Mouse (Mus musculus) stomach, embryonic 14.5 days (tissue): ENCODE results near the gene Rhobtb1. TPM values are rescaled to one million over a fixed set of nuclear protein-coding genes. Genes with fewer than 3 reads are reported as not detected.

Experiments used
- ATAC-seq: fragments of 200-750 bp; cut with Nextera tagmentation; 2 replicates; pipeline ENCODE4 v1.8.0; 2017; ENCODE audit warnings: low read depth, moderate TSS enrichment; ENCODE audit not compliant: insufficient number of reproducible peaks, insufficient read depth, low FRiP score
- H3K27ac ChIP-seq: fragments of 300-500 bp; sonication (generic); 2 replicates; pipeline ENCODE4 v1.5.1; 2014; ENCODE audit warnings: mild to moderate bottlenecking, low read length, moderate library complexity, mixed read lengths
- H3K27me3 ChIP-seq: fragments of 300-500 bp; sonication (generic); 2 replicates; pipeline ENCODE4 v1.6.1; 2014; ENCODE audit warnings: low read length, control low read depth, mixed read lengths; ENCODE audit not compliant: control insufficient read depth, insufficient read depth
- H3K36me3 ChIP-seq: fragments of 300-500 bp; sonication (generic); 2 replicates; pipeline ENCODE4 v1.6.1; 2014; ENCODE audit warnings: mild to moderate bottlenecking, control low read depth, low read length, moderate library complexity, mixed read lengths; ENCODE audit not compliant: control insufficient read depth, insufficient read depth
- H3K4me1 ChIP-seq: fragments of 300-500 bp; sonication (generic); 2 replicates; pipeline ENCODE4 v1.6.1; 2014; ENCODE audit warnings: low read length, control low read depth, mixed read lengths; ENCODE audit not compliant: control insufficient read depth, insufficient read depth
- H3K4me2 ChIP-seq: fragments of 300-500 bp; sonication (generic); replicated peaks from 2 replicates; pipeline ENCODE4 v1.6.1; 2014; ENCODE audit warnings: low read depth, low read length, control low read depth
- H3K4me3 ChIP-seq: fragments of 300-500 bp; sonication (generic); 2 replicates; pipeline ENCODE4 v1.5.1; 2014; ENCODE audit warnings: low read depth, low read length, control low read depth
- H3K9ac ChIP-seq: fragments of 300-500 bp; sonication (generic); replicated peaks from 2 replicates; pipeline ENCODE4 v1.6.1; 2014; ENCODE audit warnings: low read depth, mild to moderate bottlenecking, control low read depth, low read length, moderate library complexity, mixed read lengths
- H3K9me3 ChIP-seq: fragments of 300-500 bp; sonication (generic); 2 replicates; pipeline ENCODE4 v1.6.1; 2016; ENCODE audit warnings: low read depth, low read length, control low read depth; ENCODE audit not compliant: control insufficient read depth
- WGBS: fragments of 180-500 bp; shearing (Covaris S2); extraction: QIAGEN DNeasy Blood & Tissue Kit; methylation state at CpG from one replicate; pipeline ENCODE4 v1.1.7; 2014; 5-methylcytosine and 5-hydroxymethylcytosine counted together
- polyA plus RNA-seq: library from polyadenylated mRNA; unstranded; fragments of >200 nt; fragmentation: Nextera tagmentation; extraction: Ambion mirVana; gene quantifications from 2 replicates; pipeline ENCODE4 v1.2.1, GENCODE M21; 2014

Gene Rhobtb1
- polyA plus RNA-seq, 1 experiment from 2014 or later: 37.0 TPM

- peaks cover 13% of the 10 kb centered on the region; the same call in 1 of the 2 replicates for H3K36me3 ChIP-seq
Observed at GRCm38 (mm10) chr10:69253686-69254080, 102.4 kb downstream of the Rhobtb1 start.

GRCm38 (mm10) chr10:69254390-69254847 lies 103.2 kb downstream of the Rhobtb1 start:
- peak overlapping the region; percentile 97; the same call in 1 of the 2 replicates for H3K27ac ChIP-seq
- H3K4me1 ChIP-seq: peaks cover 40% of the 10 kb centered on the region
- H3K9me3 ChIP-seq: no peaks in the 10 kb centered on the region
- no peaks in the 10 kb centered on the region for H3K27me3 ChIP-seq
- H3K36me3 ChIP-seq: peaks cover 11% of the 10 kb centered on the region; the same call in 1 of the 2 replicates
- no peak overlapping the region for H3K4me3 ChIP-seq
- H3K9ac ChIP-seq: no peak overlapping the region
- WGBS: 19% methylated on average over 8 of the region's 8 CpGs
- peak; percentile 33; the same call in 1 of the 2 replicates for ATAC-seq
- H3K4me2 ChIP-seq: no peak overlapping the region

More at GRCm38 (mm10) chr10:69253686-69254080, 102.4 kb downstream of the Rhobtb1 start:
- peak; percentile 24; the same call in 1 of the 2 replicates for ATAC-seq
- Histone ChIP-seq H3K9ac (no peak overlapping the region), H3K27me3 (no peaks in the 10 kb centered on the region), H3K27ac (peak overlapping the region; percentile 97), H3K9me3 (no peaks in the 10 kb centered on the region), H3K4me2 (no peak overlapping the region), H3K4me3 (no peak overlapping the region), H3K4me1 (peaks cover 36% of the 10 kb centered on the region)
- 52% methylated on average over 5 of the region's 5 CpGs for WGBS

- Histone ChIP-seq H3K36me3 (peaks cover 2% of the 10 kb centered on the region; the same call in 1 of the 2 replicates), H3K4me1 (peaks cover 40% of the 10 kb centered on the region), H3K27ac (no peak overlapping the region), H3K9me3 (no peaks in the 10 kb centered on the region), H3K27me3 (no peaks in the 10 kb centered on the region), H3K4me3 (no peak overlapping the region), H3K4me2 (no peak overlapping the region), H3K9ac (no peak overlapping the region)
- ATAC-seq: no peak
- 38% methylated on average over 5 of the region's 5 CpGs for WGBS
Observed at GRCm38 (mm10) chr10:69255594-69255993, 104.4 kb downstream of the Rhobtb1 start.

- ATAC-seq: no peak
- H3K9me3 ChIP-seq: no peaks in the 10 kb centered on the region
- H3K4me1 ChIP-seq: peaks cover 49% of the 10 kb centered on the region
- no peak overlapping the region for H3K4me2 ChIP-seq
- no peak overlapping the region for H3K4me3 ChIP-seq
- no peaks in the 10 kb centered on the region for H3K27me3 ChIP-seq
- H3K9ac ChIP-seq: no peak overlapping the region
- 79% methylated on average over 6 of the region's 6 CpGs for WGBS
- no peaks in the 10 kb centered on the region for H3K36me3 ChIP-seq
- H3K27ac ChIP-seq: peak overlapping the region; percentile 36; the same call in 1 of the 2 replicates
Observed at GRCm38 (mm10) chr10:69257592-69258133, 106.4 kb downstream of the Rhobtb1 start.

- no peak overlapping the region for H3K4me3 ChIP-seq
- ATAC-seq: no peak
- H3K4me1 ChIP-seq: peaks cover 51% of the 10 kb centered on the region
- no peaks in the 10 kb centered on the region for H3K27me3 ChIP-seq
- H3K9ac ChIP-seq: no peak overlapping the region
- H3K27ac ChIP-seq: peak overlapping the region; percentile 36; the same call in 1 of the 2 replicates
- no peaks in the 10 kb centered on the region for H3K9me3 ChIP-seq
- H3K4me2 ChIP-seq: no peak overlapping the region
- no peaks in the 10 kb centered on the region for H3K36me3 ChIP-seq
- 55% methylated on average over 9 of the region's 9 CpGs for WGBS
Observed at GRCm38 (mm10) chr10:69258588-69258987, 107.4 kb downstream of the Rhobtb1 start.

GRCm38 (mm10) chr10:69259161-69259560 lies 107.9 kb downstream of the Rhobtb1 start:
- Histone ChIP-seq H3K27ac (peak overlapping the region; percentile 36; the same call in 1 of the 2 replicates), H3K4me1 (peaks cover 49% of the 10 kb centered on the region), H3K27me3 (no peaks in the 10 kb centered on the region), H3K36me3 (no peaks in the 10 kb centered on the region), H3K9me3 (no peaks in the 10 kb centered on the region), H3K4me3 (no peak overlapping the region), H3K4me2 (no peak overlapping the region), H3K9ac (no peak overlapping the region)
- no peak for ATAC-seq
- 26% methylated on average over 2 of the region's 2 CpGs for WGBS

- Histone ChIP-seq H3K4me3 (no peak overlapping the region), H3K4me1 (peaks cover 42% of the 10 kb centered on the region), H3K27ac (no peak overlapping the region), H3K36me3 (no peaks in the 10 kb centered on the region), H3K9ac (no peak overlapping the region), H3K4me2 (no peak overlapping the region), H3K27me3 (no peaks in the 10 kb centered on the region), H3K9me3 (no peaks in the 10 kb centered on the region)
- 94% methylated on average over 8 of the region's 8 CpGs for WGBS
- no peak for ATAC-seq
Observed at GRCm38 (mm10) chr10:69259929-69260328, 108.7 kb downstream of the Rhobtb1 start.

- WGBS: 38% methylated on average over 14 of the region's 14 CpGs
- no peak for ATAC-seq
- peak overlapping the region; percentile 58; the same call in 1 of the 2 replicates for H3K27ac ChIP-seq
Observed at GRCm38 (mm10) chr10:69262918-69263822, 111.9 kb downstream of the Rhobtb1 start.

More at GRCm38 (mm10) chr10:69262918-69263822, 111.9 kb downstream of the Rhobtb1 start:
- no peaks in the 10 kb centered on the region for H3K36me3 ChIP-seq
- peak overlapping the region; percentile 16; the same call in 1 of the 2 replicates for H3K4me2 ChIP-seq
- peaks cover 34% of the 10 kb centered on the region for H3K4me1 ChIP-seq
- no peaks in the 10 kb centered on the region for H3K9me3 ChIP-seq
- H3K9ac ChIP-seq: no peak overlapping the region
- H3K4me3 ChIP-seq: no peak overlapping the region
- no peaks in the 10 kb centered on the region for H3K27me3 ChIP-seq
